Mouse (Mus musculus) thymus, postnatal 25 days (tissue): Measurements from ENCODE around the gene Ccni.

Source experiments
- DNase-seq: peaks from one replicate; pipeline ENCODE4 v3.0.0; 2022

Gene Ccni

DNA sequence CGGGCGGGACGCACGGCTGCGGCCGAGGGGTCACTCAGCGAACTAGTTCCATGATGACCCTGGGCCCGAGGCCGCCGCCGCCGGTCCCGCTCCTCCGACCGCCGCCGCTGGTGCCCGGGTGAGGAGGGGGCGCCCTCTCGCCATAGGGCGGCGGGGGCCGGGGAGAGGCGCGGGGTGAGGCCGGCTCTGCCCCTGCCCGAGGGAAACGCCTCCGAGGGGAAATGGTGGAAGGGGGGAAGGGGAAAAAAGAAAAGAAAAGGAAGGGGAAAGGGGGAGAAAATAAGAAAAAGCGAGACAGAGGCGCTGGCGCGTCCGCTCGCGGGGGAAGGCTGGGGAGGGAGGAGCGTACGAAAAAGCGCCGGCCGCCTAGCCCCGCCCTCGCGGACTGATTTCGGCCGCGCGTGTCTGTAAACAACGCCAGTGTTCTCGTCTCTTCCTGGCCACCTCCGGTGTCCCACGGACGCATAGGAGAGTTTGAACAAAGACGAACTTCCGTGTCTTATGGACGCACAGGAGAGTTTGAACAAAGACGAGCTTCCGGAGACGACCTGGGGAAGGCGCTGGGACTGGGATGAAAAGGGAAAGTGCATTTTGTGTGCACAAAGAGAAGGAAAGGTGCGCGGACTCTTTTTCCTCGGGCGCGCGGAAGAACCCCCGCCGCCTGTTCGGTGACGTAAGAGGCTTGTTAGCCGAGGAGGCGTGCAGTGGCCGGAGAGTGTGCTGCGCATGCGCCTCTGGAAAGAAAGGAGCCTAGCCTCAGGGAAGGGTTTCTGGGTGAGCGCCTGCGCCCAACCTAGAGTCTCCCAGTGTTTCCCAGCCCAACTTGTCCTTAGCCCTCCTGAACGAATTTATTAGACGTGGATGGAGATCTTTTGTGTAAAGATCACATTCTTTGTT lies at the start of gene Ccni, which contains the start of gene 2010109A12Rik:
Ccni (minus strand) TSS at position 387 of the 897 bp plus-strand sequence.
2010109A12Rik (plus strand) TSS at position 410 of the 897 bp plus-strand sequence.
- peak; percentile 96 for DNase-seq

DNA sequence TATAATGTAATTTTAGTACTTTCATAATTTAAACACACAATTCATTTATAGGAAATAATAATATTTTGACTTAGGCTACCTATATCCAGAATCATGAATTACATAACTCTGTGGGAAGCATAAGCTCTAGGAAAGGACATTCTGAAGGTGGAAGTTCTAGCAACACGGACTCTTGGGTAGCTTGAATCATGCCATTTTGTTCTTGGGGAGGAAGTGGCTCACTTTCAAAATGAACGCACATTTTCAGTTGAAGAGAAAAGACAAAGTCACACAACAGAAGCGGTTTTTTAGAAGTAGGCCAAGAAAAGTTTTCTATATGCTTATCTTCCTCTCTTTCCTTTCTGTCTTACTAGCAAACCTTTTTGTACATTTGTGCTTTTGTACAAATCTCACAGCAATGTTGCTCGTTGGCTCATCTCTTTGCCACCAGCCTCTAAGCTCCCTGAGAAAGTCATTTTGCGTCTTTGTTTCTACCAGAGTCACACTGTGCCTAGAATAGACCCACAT lies 49.5 kb upstream of the Ccni start:
- no peak for DNase-seq

DNA sequence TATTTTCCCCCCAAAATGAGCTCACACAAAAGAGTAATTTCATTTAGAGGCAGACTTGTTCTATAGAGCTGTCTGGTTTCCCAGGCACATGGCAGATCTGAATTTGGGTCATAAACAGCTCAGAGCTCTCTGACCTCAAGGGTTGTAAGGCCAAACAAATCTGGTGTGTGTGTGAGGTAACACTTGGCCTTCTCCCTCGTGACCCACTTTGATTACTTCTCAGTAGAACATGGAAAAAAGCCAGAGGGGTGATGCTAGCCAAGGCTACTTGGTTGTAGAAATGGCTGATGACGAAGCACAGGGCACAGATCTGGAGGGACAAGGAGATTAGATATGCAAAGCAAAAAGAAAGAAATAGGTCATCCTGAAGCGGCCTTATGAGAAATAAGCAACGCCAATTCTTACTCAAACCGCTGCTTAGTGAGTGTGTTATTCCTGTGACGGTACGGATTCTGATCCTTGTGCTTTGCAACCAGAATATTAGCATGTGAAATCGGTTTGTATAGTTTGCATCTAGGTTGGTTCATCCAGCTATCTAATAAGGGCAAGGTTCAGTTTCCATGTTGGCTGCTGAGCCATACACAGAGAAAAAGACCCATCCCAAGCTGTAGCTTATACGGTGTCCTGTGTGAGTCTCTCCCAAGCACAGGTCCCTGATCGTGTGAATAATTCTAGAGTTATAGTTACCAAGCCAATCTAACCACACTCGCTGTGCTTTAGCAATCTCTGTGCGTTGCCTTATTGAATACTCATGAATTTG lies 44.9 kb upstream of the Ccni start:
- no peak for DNase-seq

DNA sequence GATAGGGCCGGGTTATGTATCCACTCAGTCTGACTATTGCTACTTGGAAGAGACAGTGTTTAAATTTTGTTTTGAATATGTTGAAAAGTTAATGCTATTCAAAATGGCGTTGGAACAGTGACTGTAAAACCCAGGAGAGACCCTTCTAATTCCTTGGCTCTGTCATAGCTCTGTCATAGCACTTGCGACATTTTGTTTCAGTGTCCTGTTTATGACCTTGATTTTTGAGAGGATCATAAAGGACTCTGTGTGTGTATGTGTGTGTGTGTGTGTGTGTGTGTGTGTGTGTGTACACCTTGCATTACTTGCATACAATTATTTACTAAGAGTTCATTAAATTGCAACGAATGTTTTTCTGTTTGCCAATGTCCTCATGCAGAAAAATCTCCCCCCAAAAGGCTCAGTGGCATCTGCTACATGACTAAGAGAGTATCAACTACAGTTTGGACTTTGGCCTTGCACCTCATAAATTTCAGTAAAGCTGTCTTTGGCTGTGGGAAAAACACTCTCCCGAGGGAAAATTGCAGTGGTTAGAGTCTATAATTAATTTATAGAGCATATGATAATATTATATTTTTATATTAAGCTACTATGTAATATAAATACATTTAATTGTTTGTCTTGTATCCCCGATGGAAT lies 43.8 kb upstream of the Ccni start:
- no peak for DNase-seq

DNA sequence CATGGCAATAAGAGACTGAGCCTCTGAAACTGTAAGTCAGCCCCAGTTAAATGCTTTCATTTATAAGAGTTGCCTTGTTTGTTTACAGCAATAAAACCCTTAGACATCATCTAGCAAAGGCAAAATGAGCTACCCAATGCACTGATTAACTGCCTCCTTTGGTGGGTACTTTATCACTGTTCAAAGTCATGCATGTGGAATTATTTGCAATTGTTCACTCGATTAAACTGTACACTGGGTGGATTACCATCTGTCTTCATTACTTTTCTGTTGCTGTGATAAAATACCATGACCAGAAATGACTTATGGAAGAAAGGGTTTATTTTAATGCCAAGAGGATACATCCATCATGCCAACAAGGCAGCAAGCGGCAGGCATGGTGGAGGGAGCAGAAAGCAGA lies 39.0 kb upstream of the Ccni start:
- no peak for DNase-seq

DNA sequence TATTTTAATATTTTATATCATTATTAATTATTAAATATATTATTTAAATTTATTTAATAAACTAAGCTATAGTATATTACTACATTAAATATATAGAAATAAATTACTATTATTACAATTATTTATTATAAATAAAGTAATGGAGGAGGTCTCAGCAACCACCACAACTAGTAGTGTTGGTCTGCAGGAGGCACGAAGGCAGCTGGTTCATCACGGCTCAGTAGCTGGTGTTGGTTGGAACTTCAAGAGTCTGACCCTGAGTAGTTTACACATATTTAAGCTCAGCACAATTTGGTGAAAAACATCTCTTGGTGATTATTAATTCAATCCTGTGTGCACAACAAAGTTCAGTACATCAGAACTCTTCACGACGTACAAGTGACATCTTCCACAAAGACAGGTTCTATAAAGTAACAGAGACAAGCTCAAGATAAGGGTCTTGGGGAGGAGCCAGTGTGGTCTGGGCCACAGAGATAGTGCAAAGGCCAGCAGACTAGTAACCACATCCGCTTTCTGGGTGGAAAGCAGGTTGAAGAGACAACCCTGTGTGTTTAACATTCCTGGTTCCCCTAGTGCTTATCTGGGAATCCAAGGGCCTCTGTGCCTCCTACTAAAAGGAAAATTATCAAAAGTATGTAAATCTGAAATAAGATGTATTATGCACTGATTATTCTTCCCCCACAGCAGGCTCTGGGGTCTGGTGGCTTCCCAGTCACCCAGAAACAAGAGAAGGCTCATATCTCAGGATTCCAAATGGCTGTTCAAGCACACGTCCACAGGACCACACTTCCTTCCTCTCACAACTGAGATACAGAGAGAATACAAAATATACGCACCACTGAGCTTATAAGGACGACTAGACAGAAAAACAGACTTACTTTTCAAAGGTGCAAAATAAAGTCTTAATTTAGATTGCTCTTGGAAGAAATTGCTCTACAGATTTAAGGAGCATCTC lies 33.6 kb upstream of the Ccni start:
- peak; percentile 46 for DNase-seq

DNA sequence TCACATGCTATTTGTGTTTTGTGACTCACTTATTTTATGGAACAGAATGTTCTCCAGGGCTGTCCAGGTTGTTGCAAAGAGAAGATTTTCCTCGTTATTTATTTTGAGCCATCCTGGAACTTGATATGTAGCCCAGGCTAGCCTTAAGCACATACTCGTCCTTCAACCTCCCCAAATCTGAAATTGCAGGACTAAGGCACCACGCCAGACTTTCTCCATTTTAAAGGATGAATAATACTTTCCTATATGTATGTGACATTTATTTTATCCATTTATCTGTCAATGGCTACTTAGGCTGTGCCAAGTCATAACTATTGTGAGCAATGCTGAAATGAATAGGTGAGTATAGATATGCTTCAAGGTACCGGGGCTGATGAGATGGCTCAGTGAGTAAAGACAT lies 30.2 kb upstream of the Ccni start:
- no peak for DNase-seq

DNA sequence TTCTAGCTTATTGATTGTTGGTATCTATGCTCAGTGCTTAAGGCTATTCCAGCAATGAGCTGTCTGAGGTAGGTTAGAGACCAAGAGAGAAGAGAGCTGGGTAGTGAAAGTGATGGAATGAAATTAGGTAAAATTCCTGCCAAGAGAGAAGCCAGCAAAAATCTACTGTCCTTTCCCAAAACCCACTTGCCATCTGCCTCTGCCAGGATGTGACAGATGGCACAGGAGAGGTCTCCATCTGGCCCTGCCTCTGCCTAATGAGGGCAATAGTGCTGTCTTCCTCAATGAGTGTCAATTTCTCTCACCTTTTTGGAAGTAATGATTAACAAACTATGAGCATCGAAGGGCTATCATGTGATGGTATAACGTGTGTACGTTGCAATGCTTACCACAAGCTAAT lies 29.6 kb upstream of the Ccni start:
- DNase-seq: no peak

DNA sequence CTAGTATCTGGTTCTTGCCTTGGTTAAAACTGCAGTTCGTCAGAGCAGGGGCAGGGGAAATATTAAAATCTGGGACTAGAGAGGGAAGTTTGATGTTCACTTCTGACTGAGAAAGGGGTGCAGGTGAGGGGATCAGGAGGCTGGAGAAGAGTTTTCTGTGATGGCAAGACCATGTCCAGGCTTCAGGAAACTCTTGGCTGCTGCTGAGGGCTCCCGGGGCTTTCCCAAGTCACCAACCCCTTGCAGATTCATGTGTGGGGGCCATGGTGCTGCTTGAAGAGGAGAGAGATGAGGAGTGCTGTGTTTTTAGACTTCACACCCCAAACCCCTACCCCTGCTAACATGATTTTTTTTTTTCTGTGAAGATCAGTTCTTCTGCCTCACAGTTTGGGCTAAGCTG lies 28.3 kb upstream of the Ccni start:
- no peak for DNase-seq

DNA sequence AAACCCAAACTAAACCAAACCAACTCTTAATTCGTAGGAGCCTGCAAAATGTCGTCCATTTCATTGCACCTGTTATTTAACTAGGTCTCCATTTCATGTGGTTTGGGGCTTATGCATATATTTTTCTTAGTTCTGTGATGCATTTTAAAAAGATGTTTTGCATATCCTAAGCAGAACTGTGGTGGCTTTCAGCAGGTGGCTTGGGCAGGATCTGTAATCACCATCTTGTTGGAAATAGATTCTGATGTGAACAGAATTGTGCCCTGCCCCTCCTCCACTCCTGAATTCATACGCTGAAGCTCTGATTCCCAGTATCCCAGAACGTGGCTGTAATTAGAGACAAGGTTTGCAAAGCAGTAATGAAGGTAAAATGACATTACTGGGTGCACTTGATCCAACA lies 27.8 kb upstream of the Ccni start:
- DNase-seq: no peak

DNA sequence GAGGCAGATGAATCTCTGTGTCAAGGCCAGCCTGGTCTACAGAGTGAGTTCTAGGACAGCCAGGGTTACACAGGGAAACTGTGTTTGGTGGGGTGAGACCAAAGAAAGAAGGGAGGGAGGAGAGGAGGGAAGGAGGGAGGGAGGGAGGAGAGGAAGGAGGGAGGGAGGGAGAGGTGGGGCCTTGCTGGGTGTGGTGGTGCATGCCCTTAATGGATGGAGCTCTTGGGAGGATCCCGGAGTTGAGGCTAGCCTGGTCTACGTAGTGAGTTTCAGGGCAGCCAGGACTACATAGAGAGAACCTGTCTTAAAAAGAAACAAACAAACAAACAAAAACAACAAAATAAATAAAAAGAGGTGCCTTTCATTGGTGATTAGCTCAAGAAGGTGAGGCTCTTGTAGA lies 26.5 kb upstream of the Ccni start:
- no peak for DNase-seq

DNA sequence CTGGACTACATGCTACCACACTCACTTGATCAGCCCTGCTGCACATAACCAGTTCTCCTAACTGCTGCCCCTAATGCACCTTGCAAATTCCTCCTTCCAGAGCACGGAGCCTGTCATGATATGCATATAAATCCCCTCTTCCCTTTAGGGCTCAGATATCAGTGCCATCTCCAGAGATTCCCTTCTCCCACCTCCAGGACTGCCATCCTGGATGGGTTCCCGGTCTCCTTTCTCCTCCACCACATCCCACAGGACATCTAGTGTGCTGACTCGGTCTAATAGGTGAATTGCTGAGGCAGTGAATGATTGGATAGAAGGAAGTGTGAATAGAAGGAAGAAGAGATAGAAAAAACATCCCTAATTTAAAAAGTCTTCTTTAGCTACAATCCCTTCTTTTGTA lies 25.4 kb upstream of the Ccni start:
- DNase-seq: no peak

DNA sequence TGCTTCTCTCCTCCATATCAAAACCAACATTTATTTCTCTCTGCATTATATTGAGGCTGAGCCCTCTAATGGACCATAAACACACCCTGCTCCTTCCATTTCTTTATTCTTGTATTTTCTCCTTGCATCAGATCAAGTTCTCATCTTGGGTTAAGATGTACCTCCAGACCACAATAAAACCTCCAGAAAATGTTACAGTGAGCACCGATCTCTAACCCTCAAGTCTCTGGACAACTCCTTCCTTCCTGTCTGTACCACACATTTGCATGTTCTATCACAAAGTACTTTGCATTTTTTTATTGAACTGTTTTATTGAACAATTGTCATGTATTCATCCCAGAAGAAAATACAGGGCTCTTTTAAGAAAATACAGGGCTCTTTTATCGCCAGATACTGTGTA lies 23.2 kb upstream of the Ccni start:
- DNase-seq: no peak

DNA sequence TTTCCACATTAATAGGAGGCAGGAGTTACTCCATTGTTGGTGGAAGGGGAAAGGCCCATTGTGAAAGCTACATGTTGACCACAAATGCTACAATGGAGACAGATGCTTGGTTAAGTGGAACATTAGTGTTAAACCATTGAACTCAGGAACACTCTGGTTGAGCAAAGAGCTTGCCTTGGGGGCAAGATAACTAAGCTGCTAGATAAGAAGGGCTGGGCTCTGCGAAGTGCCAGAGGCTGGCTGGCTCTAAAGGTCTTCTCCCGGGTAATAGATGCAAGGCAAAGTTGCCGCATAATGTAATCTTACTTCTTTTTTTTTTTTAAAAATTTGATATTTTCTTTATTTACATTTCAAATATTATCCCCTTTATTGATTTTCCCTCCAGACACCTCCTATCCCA lies 20.9 kb upstream of the Ccni start:
- DNase-seq: no peak

DNA sequence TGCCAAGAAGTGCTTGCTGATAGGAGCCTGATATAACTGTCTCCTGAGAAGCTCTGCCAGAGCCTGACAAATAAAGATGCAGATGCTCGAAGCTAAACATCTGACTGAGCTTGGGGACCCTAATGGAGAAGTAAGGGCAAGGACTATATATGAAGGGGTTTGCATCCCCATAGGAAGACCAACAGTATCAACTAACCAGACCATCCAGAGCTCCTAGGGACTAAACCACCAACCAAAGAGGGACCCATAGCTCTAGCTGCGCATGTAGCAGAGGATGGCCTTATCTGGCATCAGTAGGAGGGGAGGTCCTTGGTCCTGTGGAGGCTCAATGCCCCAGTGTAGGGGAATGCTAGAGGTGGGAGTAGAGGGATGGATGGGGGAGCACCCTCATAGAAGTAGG lies 18.3 kb upstream of the Ccni start:
- no peak for DNase-seq

DNA sequence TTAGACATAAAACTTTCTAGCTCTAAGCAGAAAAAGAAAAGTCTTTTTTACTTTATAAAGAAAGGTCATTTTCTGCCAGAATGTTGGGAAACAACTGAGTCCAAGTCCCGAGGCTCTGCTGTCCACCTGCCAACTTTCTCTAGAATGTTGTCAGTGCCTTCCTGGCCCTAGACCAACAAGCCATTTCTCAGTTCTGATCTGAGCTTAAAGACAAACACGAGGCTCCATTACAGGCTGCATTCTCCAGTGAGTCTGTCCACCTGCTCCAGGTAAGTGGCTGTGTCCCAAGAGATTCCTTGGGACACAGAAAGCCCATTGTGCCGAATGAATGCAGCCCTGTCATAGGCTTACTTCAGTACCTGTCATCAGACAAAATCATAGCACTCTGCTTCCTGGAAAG lies 15.4 kb upstream of the Ccni start:
- DNase-seq: no peak

DNA sequence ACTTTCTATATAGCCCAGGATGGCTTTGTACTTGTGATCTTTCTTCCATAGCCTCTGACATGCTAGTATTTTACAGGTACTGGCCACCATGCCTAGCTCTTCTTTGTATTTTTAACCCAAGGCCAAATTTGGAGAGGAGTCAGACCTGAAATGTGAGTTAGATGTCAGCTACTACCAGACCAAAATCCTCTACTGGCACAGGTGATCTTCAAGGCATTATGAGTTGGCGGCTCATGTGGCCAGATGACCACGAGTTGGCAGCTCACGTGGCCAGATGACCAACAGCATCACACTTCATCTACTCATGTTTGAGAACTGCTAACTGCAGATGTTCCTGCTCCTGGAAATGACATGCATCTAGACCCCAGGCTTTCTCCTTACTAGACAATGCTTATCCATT lies 12.1 kb upstream of the Ccni start:
- no peak for DNase-seq

DNA sequence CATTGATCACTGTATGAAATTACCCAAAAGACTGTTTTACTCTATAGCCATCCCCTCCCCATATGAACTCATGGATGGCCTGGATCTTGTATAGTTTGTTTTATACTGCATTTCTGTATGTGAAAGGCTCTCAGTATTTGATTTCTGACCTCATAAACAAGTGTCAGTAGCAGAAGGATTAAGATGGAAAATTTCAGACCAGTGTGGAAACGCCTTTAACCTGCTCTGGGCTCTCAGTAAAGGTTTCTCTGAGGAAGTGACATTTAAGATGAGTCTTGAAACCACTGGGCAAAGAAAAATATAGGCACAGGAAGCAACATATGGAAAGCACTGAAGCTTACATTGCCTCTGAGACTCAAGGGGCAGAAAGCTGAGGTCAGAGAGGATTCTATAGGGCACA lies 1.3 kb upstream of the Ccni start:
- no peak for DNase-seq

DNA sequence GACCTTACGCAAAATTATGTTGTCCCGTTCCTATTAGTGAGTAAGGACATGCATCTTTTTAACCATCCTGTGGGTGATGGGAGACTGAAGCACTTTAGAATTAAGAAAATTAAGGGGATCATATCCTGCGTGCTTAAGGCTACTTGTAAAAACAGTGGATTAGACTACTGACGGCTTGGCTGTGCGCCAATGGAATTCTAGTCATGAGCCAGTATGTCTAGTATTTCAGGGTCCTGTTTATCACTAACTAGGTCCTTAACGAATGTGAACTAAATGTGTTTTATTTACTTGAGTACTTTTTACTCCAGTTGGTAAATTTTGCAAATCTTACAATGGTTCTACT lies 682 bp upstream of the Ccni start:
- no peak for DNase-seq

DNA sequence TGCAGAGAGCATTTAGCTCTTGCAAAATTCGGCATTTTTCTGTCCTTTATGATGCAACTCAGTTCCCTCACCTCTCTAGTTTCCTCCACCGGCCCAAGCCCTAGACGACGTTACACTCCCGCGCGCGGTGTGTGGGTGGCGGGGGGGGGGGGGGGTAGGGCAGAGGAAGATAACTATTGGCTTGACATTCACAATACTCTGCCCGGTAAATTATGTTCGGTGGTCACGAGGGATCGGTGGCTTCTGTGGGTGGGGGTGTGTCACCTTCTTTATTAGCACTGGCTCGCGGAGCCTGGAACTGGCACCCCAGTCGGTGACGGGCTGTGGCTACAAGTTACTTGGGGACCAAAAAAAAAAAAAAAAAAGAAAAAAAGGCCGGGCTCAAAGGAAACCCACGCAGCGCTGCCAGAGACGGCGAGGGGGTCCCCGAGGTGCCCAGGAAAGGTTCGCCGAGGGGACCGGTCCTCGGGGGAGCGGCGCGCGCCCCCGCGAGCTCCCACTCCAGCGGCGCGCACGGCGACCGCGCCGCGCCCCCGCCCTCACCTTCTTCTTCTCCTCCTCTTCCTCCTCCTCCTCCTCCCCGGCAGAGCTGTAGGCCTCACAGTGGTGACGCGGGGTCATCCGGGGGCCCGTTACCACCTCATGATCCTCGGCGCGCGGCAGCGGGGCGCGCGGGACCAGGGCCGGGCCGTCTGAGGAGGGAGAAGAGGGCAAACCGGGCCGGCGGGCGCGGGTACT lies 755 bp downstream of the Ccni start:
- peak; percentile 80 for DNase-seq

DNA sequence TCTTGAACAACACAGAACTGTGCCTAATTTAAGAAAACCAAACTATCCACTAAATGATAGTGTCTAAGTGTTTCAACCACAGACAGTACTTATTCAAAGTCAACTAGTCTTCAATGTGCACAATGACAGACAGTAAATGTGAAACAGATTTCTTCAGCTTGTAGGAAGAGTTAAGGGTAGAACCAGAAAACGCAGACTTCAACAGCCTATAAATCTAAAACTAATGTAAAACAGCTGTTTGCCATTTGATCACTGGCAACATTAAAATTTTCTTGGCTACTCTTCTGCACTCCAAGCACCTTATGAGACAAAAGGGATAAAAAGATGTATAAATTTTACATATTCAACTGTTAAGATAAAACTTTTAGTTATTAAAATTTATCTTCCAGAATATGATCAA lies 5.1 kb downstream of the Ccni start:
- no peak for DNase-seq

DNA sequence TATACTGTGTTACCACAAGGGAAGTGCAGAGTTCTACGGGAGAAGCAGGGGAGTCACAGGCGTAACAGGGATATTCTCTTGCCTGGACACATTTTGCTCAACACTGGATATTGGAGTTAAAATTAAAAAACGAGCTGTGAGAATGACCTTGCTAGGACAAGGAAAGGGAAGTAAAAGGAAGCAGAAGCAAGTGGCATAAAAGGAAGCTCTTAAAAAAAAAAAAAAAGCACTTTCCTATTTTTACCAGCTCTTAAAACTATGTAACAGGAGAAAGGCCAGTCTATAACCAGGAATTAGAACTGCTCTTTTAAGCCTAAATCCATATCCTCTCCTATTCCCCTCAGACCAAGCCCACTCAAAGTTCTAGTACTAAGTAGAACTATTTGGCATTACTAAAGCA lies 8.1 kb downstream of the Ccni start:
- DNase-seq: no peak
